Mouse (Mus musculus) cerebellum, adult (tissue): Measurements from ENCODE around the gene Acot7.

Experiments used
- ATAC-seq: cut with Nextera tagmentation; 2 replicates; pipeline ENCODE4 v1.9.2; 2017; ENCODE audit warnings: mild to moderate bottlenecking, moderate library complexity, mixed read lengths; ENCODE audit not compliant: insufficient number of reproducible peaks, low FRiP score, low TSS enrichment

Acot7 gene

GRCm38 (mm10) chr4:152178916-152179705, 1.2 kb downstream of the Acot7 start:
- ATAC-seq: no peak

- peak; percentile 54; the same call in 1 of the 2 replicates for ATAC-seq
Measured at GRCm38 (mm10) chr4:152179946-152180660, 2.2 kb downstream of the Acot7 start.

- ATAC-seq: no peak
Measured at GRCm38 (mm10) chr4:152182205-152182604, 4.3 kb downstream of the Acot7 start.

GRCm38 (mm10) chr4:152184353-152185035, 6.6 kb downstream of the Acot7 start:
- no peak for ATAC-seq

GRCm38 (mm10) chr4:152185137-152185509, 7.2 kb downstream of the Acot7 start:
- no peak for ATAC-seq

GRCm38 (mm10) chr4:152185510-152186204, 7.7 kb downstream of the Acot7 start:
- no peak for ATAC-seq

- no peak for ATAC-seq
Measured at GRCm38 (mm10) chr4:152186205-152187082, 8.5 kb downstream of the Acot7 start.

GRCm38 (mm10) chr4:152187142-152187541, 9.2 kb downstream of the Acot7 start:
- no peak for ATAC-seq

- no peak for ATAC-seq
Measured at GRCm38 (mm10) chr4:152188651-152189050, 10.7 kb downstream of the Acot7 start.

- ATAC-seq: no peak
Measured at GRCm38 (mm10) chr4:152189071-152189470, 11.1 kb downstream of the Acot7 start.

GRCm38 (mm10) chr4:152189691-152190090, 11.8 kb downstream of the Acot7 start:
- ATAC-seq: no peak

GRCm38 (mm10) chr4:152190096-152190653, 12.2 kb downstream of the Acot7 start:
- no peak for ATAC-seq

- no peak for ATAC-seq
Measured at GRCm38 (mm10) chr4:152190701-152191100, 12.8 kb downstream of the Acot7 start.

- no peak for ATAC-seq
Measured at GRCm38 (mm10) chr4:152192569-152192968, 14.6 kb downstream of the Acot7 start.

GRCm38 (mm10) chr4:152194476-152195175, 16.7 kb downstream of the Acot7 start:
- no peak for ATAC-seq

GRCm38 (mm10) chr4:152196276-152196675, 18.3 kb downstream of the Acot7 start:
- no peak for ATAC-seq

- no peak for ATAC-seq
Measured at GRCm38 (mm10) chr4:152197545-152197944, 19.6 kb downstream of the Acot7 start.

- ATAC-seq: no peak
Measured at GRCm38 (mm10) chr4:152199617-152200016, 21.7 kb downstream of the Acot7 start.

- no peak for ATAC-seq
Measured at GRCm38 (mm10) chr4:152201492-152201891, 23.6 kb downstream of the Acot7 start.
